Mouse (Mus musculus) limb, embryonic 15.5 days (tissue): ENCODE measurements around the gene Prpf19. TPM values are rescaled to one million over a fixed set of nuclear protein-coding genes. Genes with fewer than 3 reads are reported as not detected.

ENCODE experiments used
- ATAC-seq: fragments of 200-750 bp; cut with Nextera tagmentation; 2 replicates; pipeline ENCODE4 v1.8.0; 2017; ENCODE audit warnings: low read depth, moderate TSS enrichment; ENCODE audit not compliant: insufficient number of reproducible peaks, low FRiP score, low TSS enrichment
- H3K27ac ChIP-seq: fragments of 300-500 bp; sonication (generic); 2 replicates; pipeline ENCODE4 v1.5.1; 2015; ENCODE audit warnings: moderate library complexity, mild to moderate bottlenecking, inconsistent platforms
- H3K27me3 ChIP-seq: fragments of 300-500 bp; sonication (generic); 2 replicates; pipeline ENCODE4 v1.6.1; 2015; ENCODE audit warnings: inconsistent platforms
- H3K36me3 ChIP-seq: fragments of 300-500 bp; sonication (generic); 2 replicates; pipeline ENCODE4 v1.6.1; 2015; ENCODE audit warnings: inconsistent platforms
- H3K4me1 ChIP-seq: fragments of 300-500 bp; sonication (generic); 2 replicates; pipeline ENCODE4 v1.6.1; 2015; ENCODE audit warnings: inconsistent platforms
- H3K4me2 ChIP-seq: fragments of 300-500 bp; sonication (generic); 2 replicates; pipeline ENCODE4 v1.6.1; 2015; ENCODE audit warnings: mild to moderate bottlenecking, inconsistent platforms
- H3K4me3 ChIP-seq: fragments of 300-500 bp; sonication (generic); 2 replicates; pipeline ENCODE4 v1.5.1; 2015; ENCODE audit warnings: mild to moderate bottlenecking, inconsistent platforms
- H3K9ac ChIP-seq: fragments of 300-500 bp; sonication (generic); 2 replicates; pipeline ENCODE4 v1.6.1; 2015; ENCODE audit warnings: inconsistent platforms
- H3K9me3 ChIP-seq: fragments of 300-500 bp; sonication (generic); 2 replicates; pipeline ENCODE4 v1.6.1; 2016; ENCODE audit warnings: inconsistent platforms
- WGBS: fragments of 180-500 bp; shearing (Covaris S2); methylation state at CpG from one replicate; pipeline ENCODE4 v1.1.7; 2015; 5-methylcytosine and 5-hydroxymethylcytosine counted together
- polyA plus RNA-seq: library from polyadenylated mRNA; unstranded; fragments of >200 nt; fragmentation: Nextera tagmentation; extraction: Ambion mirVana; gene quantifications from 2 replicates; pipeline ENCODE4 v1.2.1, GENCODE M21; 2015

Prpf19 gene
- polyA plus RNA-seq: 35.7 and 40.6 TPM in 2 replicates

GRCm38 (mm10) chr19:10895016-10895528 lies at the start of gene Prpf19:
Gene Prpf19, plus strand, starts transcription at chr19:10895231.
- Histone ChIP-seq H3K27me3 (no peaks in the 10 kb centered on the region), H3K9me3 (no peaks in the 10 kb centered on the region), H3K4me1 (peaks cover 13% of the 10 kb centered on the region), H3K36me3 (peaks cover 21% of the 10 kb centered on the region), H3K9ac (peak within 1 kb of the TSS; percentile 90), H3K4me2 (peak within 1 kb of the TSS; percentile 74), H3K27ac (peak within 1 kb of the TSS; percentile 94), H3K4me3 (peak within 1 kb of the TSS; percentile 83)
- peak; percentile 92 for ATAC-seq
- under 1% methylated on average over 43 of the region's 43 CpGs for WGBS

DNA sequence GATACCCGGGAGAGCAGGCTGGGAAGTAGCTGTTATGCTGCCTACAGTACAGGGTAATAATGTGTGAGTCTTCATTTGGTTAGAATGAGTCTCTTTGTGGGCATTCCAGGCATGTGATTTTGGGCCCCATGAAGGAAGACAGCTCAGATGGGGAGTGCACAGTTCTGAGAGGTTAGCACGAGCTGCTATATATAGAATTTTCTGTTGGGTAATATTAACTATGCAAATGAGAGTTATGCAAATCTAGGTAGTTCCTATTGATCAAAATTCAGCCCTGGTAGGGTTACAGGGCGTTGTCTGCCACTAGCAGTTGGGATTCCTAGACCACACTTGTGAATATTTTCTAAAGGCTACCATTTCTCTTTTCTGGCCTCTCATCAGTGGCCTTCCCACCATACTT lies 49.6 kb upstream of the Prpf19 start:
- Histone ChIP-seq H3K9ac (no peak overlapping the region), H3K9me3 (no peaks in the 10 kb centered on the region), H3K4me3 (no peak overlapping the region), H3K27me3 (no peaks in the 10 kb centered on the region), H3K36me3 (no peaks in the 10 kb centered on the region), H3K27ac (no peak overlapping the region), H3K4me1 (0 out of 2 replicates have a peak, but pooled peaks cover 5% of the 10 kb centered on the region), H3K4me2 (no peak overlapping the region)
- no peak for ATAC-seq
- WGBS: 83% methylated on average over 3 of the region's 3 CpGs

DNA sequence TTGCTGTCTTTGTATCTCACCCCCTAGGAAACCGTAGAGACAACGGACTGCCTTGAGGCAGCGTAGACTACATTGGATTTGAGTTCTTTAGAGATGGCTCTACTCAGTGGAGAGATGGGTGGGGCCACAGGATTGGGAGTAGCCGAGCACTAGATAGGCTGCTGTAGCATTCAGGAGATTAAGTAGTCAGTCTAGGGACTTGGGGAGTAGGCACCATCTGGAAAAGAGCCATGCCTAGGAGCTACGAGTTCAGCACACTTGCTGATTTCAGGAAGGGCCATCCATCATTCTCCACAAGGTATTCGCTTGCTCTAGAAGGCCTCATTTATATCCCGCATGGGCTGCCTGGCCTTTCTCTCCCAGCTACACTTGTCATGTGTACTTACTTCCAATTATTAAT lies 48.9 kb upstream of the Prpf19 start:
- no peaks in the 10 kb centered on the region for H3K27me3 ChIP-seq
- no peak overlapping the region for H3K9ac ChIP-seq
- no peaks in the 10 kb centered on the region for H3K9me3 ChIP-seq
- 69% methylated on average over 7 of the region's 7 CpGs for WGBS
- no peak overlapping the region for H3K27ac ChIP-seq
- no peaks in the 10 kb centered on the region for H3K36me3 ChIP-seq
- no peak for ATAC-seq
- H3K4me1 ChIP-seq: 0 out of 2 replicates have a peak, but pooled peaks cover 5% of the 10 kb centered on the region
- H3K4me2 ChIP-seq: no peak overlapping the region
- no peak overlapping the region for H3K4me3 ChIP-seq

- Histone ChIP-seq H3K4me3 (no peak overlapping the region), H3K9me3 (no peaks in the 10 kb centered on the region), H3K4me2 (no peak overlapping the region), H3K4me1 (0 out of 2 replicates have a peak, but pooled peaks cover 5% of the 10 kb centered on the region), H3K9ac (no peak overlapping the region), H3K27ac (no peak overlapping the region), H3K27me3 (no peaks in the 10 kb centered on the region), H3K36me3 (no peaks in the 10 kb centered on the region)
- ATAC-seq: no peak
- whole genome bisulfite sequencing: 55% methylated on average over 3 of the region's 3 CpGs
Observed at GRCm38 (mm10) chr19:10847311-10848087, 47.5 kb upstream of the Prpf19 start.

DNA sequence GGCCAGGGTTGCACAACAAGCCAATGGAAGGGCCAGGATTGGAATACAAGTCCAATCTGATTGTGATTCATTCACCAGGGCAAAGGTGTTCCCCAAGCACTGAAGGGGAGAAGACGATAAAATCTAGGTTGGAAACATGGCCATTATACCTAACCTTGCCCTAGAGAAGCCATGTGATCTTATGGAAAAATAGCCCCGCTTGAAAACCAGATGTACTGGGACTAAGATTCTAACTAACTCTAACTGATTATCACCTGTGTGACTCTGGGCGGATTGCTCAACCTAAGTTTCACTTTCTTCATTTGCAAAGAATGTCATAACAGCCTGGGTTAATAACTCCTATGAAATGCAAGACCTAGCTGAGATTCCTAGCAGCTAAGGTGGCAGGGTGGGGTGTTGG lies 39.6 kb upstream of the Prpf19 start:
- peaks cover 41% of the 10 kb centered on the region for H3K36me3 ChIP-seq
- ATAC-seq: no peak
- no peaks in the 10 kb centered on the region for H3K27me3 ChIP-seq
- peak overlapping the region; percentile 57; the same call in 1 of the 2 replicates for H3K27ac ChIP-seq
- H3K4me2 ChIP-seq: no peak overlapping the region
- no peak overlapping the region for H3K4me3 ChIP-seq
- 74% methylated on average over 3 of the region's 3 CpGs for WGBS
- H3K4me1 ChIP-seq: no peaks in the 10 kb centered on the region
- H3K9me3 ChIP-seq: no peaks in the 10 kb centered on the region
- H3K9ac ChIP-seq: no peak overlapping the region

DNA sequence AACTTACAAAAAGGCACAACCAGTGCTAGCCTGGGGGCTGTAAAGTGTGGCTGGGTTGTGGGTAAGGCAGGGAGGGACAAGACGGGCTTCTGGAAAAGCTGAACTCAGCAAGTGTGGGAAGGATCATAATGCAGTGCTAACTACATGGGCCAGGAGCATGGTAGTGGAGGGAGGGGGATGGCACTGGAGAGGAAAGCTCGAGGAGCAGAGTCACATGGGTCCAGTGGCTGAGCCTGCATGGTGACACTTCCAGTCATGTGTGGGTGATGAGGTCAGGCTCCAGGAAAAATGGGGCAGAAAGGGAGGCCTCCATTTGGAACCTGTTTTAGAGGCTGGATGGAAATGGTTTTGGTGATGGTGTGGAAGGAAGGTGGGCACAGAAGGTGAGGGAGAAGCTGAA lies 38.5 kb upstream of the Prpf19 start:
- Histone ChIP-seq H3K36me3 (peaks cover 51% of the 10 kb centered on the region), H3K4me2 (no peak overlapping the region), H3K9ac (no peak overlapping the region), H3K4me1 (no peaks in the 10 kb centered on the region), H3K27me3 (no peaks in the 10 kb centered on the region), H3K4me3 (no peak overlapping the region), H3K9me3 (no peaks in the 10 kb centered on the region), H3K27ac (peak overlapping the region; percentile 57)
- whole genome bisulfite sequencing: 47% methylated on average over 2 of the region's 2 CpGs
- ATAC-seq: no peak

GRCm38 (mm10) chr19:10860072-10860497 lies 34.9 kb upstream of the Prpf19 start:
- Histone ChIP-seq H3K27ac (no peak overlapping the region), H3K4me2 (no peak overlapping the region), H3K4me1 (no peaks in the 10 kb centered on the region), H3K4me3 (no peak overlapping the region), H3K9me3 (no peaks in the 10 kb centered on the region), H3K9ac (no peak overlapping the region), H3K27me3 (no peaks in the 10 kb centered on the region), H3K36me3 (peaks cover 86% of the 10 kb centered on the region)
- 44% methylated on average over 22 of the region's 22 CpGs for WGBS
- ATAC-seq: no peak

GRCm38 (mm10) chr19:10866351-10866750 lies 28.7 kb upstream of the Prpf19 start:
- Histone ChIP-seq H3K4me1 (peaks cover 30% of the 10 kb centered on the region), H3K36me3 (peaks cover 62% of the 10 kb centered on the region), H3K4me3 (no peak overlapping the region), H3K27me3 (no peaks in the 10 kb centered on the region), H3K9me3 (no peaks in the 10 kb centered on the region), H3K27ac (no peak overlapping the region), H3K4me2 (no peak overlapping the region), H3K9ac (no peak overlapping the region)
- no peak for ATAC-seq
- WGBS: 91% methylated on average over 13 of the region's 13 CpGs

- Histone ChIP-seq H3K36me3 (peaks cover 62% of the 10 kb centered on the region), H3K4me3 (peak overlapping the region; percentile 85), H3K27ac (no peak overlapping the region), H3K27me3 (no peaks in the 10 kb centered on the region), H3K4me1 (peaks cover 30% of the 10 kb centered on the region), H3K9me3 (no peaks in the 10 kb centered on the region), H3K4me2 (peak overlapping the region; percentile 81), H3K9ac (peak overlapping the region; percentile 85)
- no peak for ATAC-seq
- WGBS: 23% methylated on average over 5 of the region's 5 CpGs
Observed at GRCm38 (mm10) chr19:10867946-10868622, 26.9 kb upstream of the Prpf19 start.

DNA sequence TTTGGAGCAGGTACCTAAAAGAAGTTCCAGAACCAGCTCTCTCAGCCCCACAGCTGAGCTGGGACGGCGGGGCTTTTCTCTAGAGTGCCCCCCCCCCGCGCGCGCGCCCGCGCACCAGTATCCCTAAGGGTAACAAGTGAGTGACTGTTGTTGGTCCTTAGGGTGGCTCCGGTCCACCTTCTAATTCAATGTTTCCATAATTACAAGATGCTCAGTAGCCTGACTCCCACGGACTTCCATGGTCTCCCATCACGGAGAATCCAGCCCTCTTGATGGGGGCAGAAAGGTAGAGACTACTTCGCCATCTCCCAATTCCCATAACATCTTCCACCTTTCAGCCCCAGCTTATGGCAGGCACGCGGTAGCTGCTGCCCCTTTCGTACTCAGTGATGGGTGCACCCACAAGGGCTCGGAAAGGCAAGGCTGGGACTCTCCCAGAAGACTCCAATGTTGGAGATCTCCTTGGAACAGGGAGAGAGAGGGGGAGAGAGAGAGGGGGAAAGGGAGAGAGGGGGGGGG lies 26.3 kb upstream of the Prpf19 start:
- no peak for ATAC-seq
- peak overlapping the region; percentile 93; the same call in 1 of the 2 replicates for H3K27ac ChIP-seq
- H3K9ac ChIP-seq: peak overlapping the region; percentile 85
- peak overlapping the region; percentile 81 for H3K4me2 ChIP-seq
- peaks cover 62% of the 10 kb centered on the region for H3K36me3 ChIP-seq
- 0% methylated on average over 17 of the region's 17 CpGs for WGBS
- H3K27me3 ChIP-seq: no peaks in the 10 kb centered on the region
- H3K4me1 ChIP-seq: peaks cover 30% of the 10 kb centered on the region
- H3K9me3 ChIP-seq: no peaks in the 10 kb centered on the region
- H3K4me3 ChIP-seq: peak overlapping the region; percentile 85

- Histone ChIP-seq H3K27me3 (no peaks in the 10 kb centered on the region), H3K36me3 (peaks cover 62% of the 10 kb centered on the region), H3K4me1 (peaks cover 30% of the 10 kb centered on the region), H3K27ac (peak overlapping the region; percentile 93), H3K9me3 (no peaks in the 10 kb centered on the region), H3K4me2 (peak overlapping the region; percentile 81), H3K9ac (peak overlapping the region; percentile 85), H3K4me3 (peak overlapping the region; percentile 85)
- WGBS: under 1% methylated on average over 43 of the region's 43 CpGs
- ATAC-seq: peak; percentile 78
Observed at GRCm38 (mm10) chr19:10869241-10869885, 25.7 kb upstream of the Prpf19 start.
